10 mouse cellular contexts compared by ENCODE assay signal in the genomic region with DNA sequence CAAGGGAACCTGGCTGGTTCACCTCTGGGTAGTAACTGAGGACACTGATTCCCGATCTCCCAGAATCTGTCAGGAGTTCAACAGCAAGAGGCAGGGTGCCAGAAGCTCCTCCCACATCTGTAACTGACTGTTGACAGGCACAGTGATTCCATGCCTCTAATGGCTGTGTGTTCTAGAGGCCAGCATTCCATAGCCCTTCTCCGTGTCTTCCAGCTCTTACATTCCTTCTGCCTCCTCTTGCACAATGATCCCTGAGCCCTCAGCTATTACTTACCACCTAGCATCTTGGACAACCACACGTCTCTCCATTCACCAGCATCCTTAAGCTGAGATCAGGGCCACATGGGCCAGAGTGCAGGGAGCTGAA.
A peak's percentile ranks its signal among the peaks of the same experiment; 100 is the strongest.
DNase-seq lines count a peak whose midpoint lies in the region; ATAC-seq lines count a peak whose summit lies in the region.
"Had no signal": no experiment of that assay in that cellular context is flagged by ENCODE, and none has a peak within 500 bp of the region (broad histone marks: within the 10 kb centered on the region; RNA-seq: fewer than 3 reads in every experiment).

No protein-coding gene starts in this region.

- no peak overlapping the region; the same call in 1 of the 2 replicates for H3K4me2 ChIP-seq in heart, embryonic 16.5 days (ENCODE audit: low read depth, low read length)
- H3K4me2 ChIP-seq in forebrain, embryonic 16.5 days (ENCODE audit: low read length) = no peak overlapping the region
- H3K4me2 ChIP-seq: limb, embryonic 13.5 days had no signal

- peaks cover 18% of the 10 kb centered on the region for H3K4me1 ChIP-seq in heart, embryonic 16.5 days (ENCODE audit: control insufficient read depth, insufficient read depth, low read length)
- H3K4me1 ChIP-seq in forebrain, embryonic 16.5 days (replicated peaks; ENCODE audit: control insufficient read depth, insufficient read depth, low read length) = 0 out of 2 replicates have a peak, but pooled peaks cover 2% of the 10 kb centered on the region

- H3K9me3 ChIP-seq in heart, embryonic 16.5 days (replicated peaks; ENCODE audit: control insufficient read depth, low read length) = peaks cover 5% of the 10 kb centered on the region; the same call in 1 of the 2 replicates
- no peaks in the 10 kb centered on the region for H3K9me3 ChIP-seq in forebrain, embryonic 16.5 days (ENCODE audit: control insufficient read depth, low read length)
- H3K9me3 ChIP-seq: limb, embryonic 13.5 days had no signal

- peak; percentile 39 to 52 for DNase-seq in kidney, postnatal 4 days
- DNase-seq in kidney, adult 9 months = no peak
- peak; percentile 36 for DNase-seq in gastrocnemius, postnatal 25 days
- DNase-seq in mesoderm, embryonic 11.5 days (ENCODE audit: low read depth, low spot score) = peak; percentile 47
- DNase-seq in left cerebral cortex, adult 18-20 months (ENCODE audit: low spot score in 2 of 2) = no peak
- DNase-seq: cerebellum, postnatal 25 days; thymus, postnatal 25 days had no signal

- H3K27ac ChIP-seq in heart, embryonic 16.5 days (ENCODE audit: low read length) = peak overlapping the region; percentile 59
- H3K27ac ChIP-seq in forebrain, embryonic 16.5 days (ENCODE audit: low read length) = no peak overlapping the region
- H3K27ac ChIP-seq: limb, embryonic 13.5 days had no signal

- 17% methylated on average over 3 of the region's 3 CpGs for WGBS in heart, embryonic 16.5 days
- WGBS in forebrain, embryonic 16.5 days = 48% methylated on average over 3 of the region's 3 CpGs

- peak; percentile 76 for ATAC-seq in heart, embryonic 16.5 days (replicated peaks; ENCODE audit: extremely low read depth, insufficient read depth, low FRiP score)
- ATAC-seq in forebrain, embryonic 16.5 days = no peak

- no peak overlapping the region for H3K9ac ChIP-seq in heart, embryonic 16.5 days (ENCODE audit: low read length)
- H3K9ac ChIP-seq in forebrain, embryonic 16.5 days (replicated peaks; ENCODE audit: low read depth, low read length) = no peak overlapping the region
- H3K9ac ChIP-seq: limb, embryonic 13.5 days had no signal

- H3K4me3 ChIP-seq in heart, embryonic 16.5 days (ENCODE audit: low read length) = no peak overlapping the region
- H3K4me3 ChIP-seq in forebrain, embryonic 16.5 days (replicated peaks; ENCODE audit: low read length) = no peak overlapping the region
- H3K4me3 ChIP-seq: limb, embryonic 13.5 days had no signal

- H3K36me3 ChIP-seq in heart, embryonic 16.5 days (ENCODE audit: control insufficient read depth, insufficient read depth) = no peaks in the 10 kb centered on the region
- no peaks in the 10 kb centered on the region for H3K36me3 ChIP-seq in forebrain, embryonic 16.5 days (ENCODE audit: control insufficient read depth, insufficient read depth)
- H3K36me3 ChIP-seq: limb, embryonic 13.5 days had no signal

- no peaks in the 10 kb centered on the region for H3K27me3 ChIP-seq in heart, embryonic 16.5 days (ENCODE audit: control insufficient read depth, insufficient read depth, low read length)
- H3K27me3 ChIP-seq in forebrain, embryonic 16.5 days (replicated peaks; ENCODE audit: control insufficient read depth, insufficient read depth, low read length) = peaks cover 3% of the 10 kb centered on the region; the same call in 1 of the 2 replicates
- H3K27me3 ChIP-seq: limb, embryonic 13.5 days had no signal

Comparison
In these comparisons a context has a peak if more than half of its experiments do, and no peak if none do; other contexts are left out.
1. DNase-seq: peak in kidney, postnatal 4 days (2 of 2), gastrocnemius, postnatal 25 days (single experiment) and mesoderm, embryonic 11.5 days (single experiment); none in kidney, adult 9 months (single experiment) and left cerebral cortex, adult 18-20 months (0 of 2).